Mouse (Mus musculus) ovary, adult 18-20 months (tissue): ENCODE data around the gene Tut4.

Experiments used
- DNase-seq: peaks from one replicate; pipeline ENCODE4 v3.0.0; 2022; ENCODE audit warnings: low spot score, mixed read lengths

Tut4 gene

GRCm38 (mm10) chr4:108459231-108460155 is at the start of gene Tut4:
Gene Tut4, plus strand, starts transcription at chr4:108459426.
- peak; percentile 87 for DNase-seq

GRCm38 (mm10) chr4:108424587-108424986 is 34.6 kb upstream of the Tut4 start:
- no peak for DNase-seq

GRCm38 (mm10) chr4:108427719-108428340 is 31.4 kb upstream of the Tut4 start:
- DNase-seq: no peak

GRCm38 (mm10) chr4:108428341-108428721 is 30.9 kb upstream of the Tut4 start:
- DNase-seq: no peak

GRCm38 (mm10) chr4:108430656-108431560 is 28.3 kb upstream of the Tut4 start:
- DNase-seq: no peak

- DNase-seq: no peak
Measured at GRCm38 (mm10) chr4:108431561-108431936, 27.7 kb upstream of the Tut4 start.

- no peak for DNase-seq
Measured at GRCm38 (mm10) chr4:108433341-108433740, 25.9 kb upstream of the Tut4 start.

- no peak for DNase-seq
Measured at GRCm38 (mm10) chr4:108434221-108434620, 25.0 kb upstream of the Tut4 start.

- no peak for DNase-seq
Measured at GRCm38 (mm10) chr4:108434781-108435180, 24.4 kb upstream of the Tut4 start.

GRCm38 (mm10) chr4:108435646-108436045 is 23.6 kb upstream of the Tut4 start:
- DNase-seq: no peak

GRCm38 (mm10) chr4:108436225-108436624 is 23.0 kb upstream of the Tut4 start:
- no peak for DNase-seq

GRCm38 (mm10) chr4:108438082-108438840 is 21.0 kb upstream of the Tut4 start:
- no peak for DNase-seq

- DNase-seq: no peak
Measured at GRCm38 (mm10) chr4:108448091-108448490, 11.1 kb upstream of the Tut4 start.

GRCm38 (mm10) chr4:108456028-108456427 is 3.2 kb upstream of the Tut4 start:
- no peak for DNase-seq

GRCm38 (mm10) chr4:108458201-108458741 is 955 bp upstream of the Tut4 start:
- no peak for DNase-seq

- DNase-seq: peak; percentile 27
Measured at GRCm38 (mm10) chr4:108460156-108460923, 1.1 kb downstream of the Tut4 start.

- no peak for DNase-seq
Measured at GRCm38 (mm10) chr4:108461262-108461903, 2.2 kb downstream of the Tut4 start.

GRCm38 (mm10) chr4:108473586-108473985 is 14.4 kb downstream of the Tut4 start:
- DNase-seq: no peak

GRCm38 (mm10) chr4:108482776-108483175 is 23.6 kb downstream of the Tut4 start:
- no peak for DNase-seq

- DNase-seq: no peak
Measured at GRCm38 (mm10) chr4:108484230-108484629, 25.0 kb downstream of the Tut4 start.
